Mouse (Mus musculus) urinary bladder, postnatal 10 days (tissue): ENCODE measurements around the gene Fap.

Source experiments
- DNase-seq: peaks from one replicate; pipeline ENCODE4 v3.0.0; 2022; ENCODE audit warnings: low spot score

Fap gene

DNA sequence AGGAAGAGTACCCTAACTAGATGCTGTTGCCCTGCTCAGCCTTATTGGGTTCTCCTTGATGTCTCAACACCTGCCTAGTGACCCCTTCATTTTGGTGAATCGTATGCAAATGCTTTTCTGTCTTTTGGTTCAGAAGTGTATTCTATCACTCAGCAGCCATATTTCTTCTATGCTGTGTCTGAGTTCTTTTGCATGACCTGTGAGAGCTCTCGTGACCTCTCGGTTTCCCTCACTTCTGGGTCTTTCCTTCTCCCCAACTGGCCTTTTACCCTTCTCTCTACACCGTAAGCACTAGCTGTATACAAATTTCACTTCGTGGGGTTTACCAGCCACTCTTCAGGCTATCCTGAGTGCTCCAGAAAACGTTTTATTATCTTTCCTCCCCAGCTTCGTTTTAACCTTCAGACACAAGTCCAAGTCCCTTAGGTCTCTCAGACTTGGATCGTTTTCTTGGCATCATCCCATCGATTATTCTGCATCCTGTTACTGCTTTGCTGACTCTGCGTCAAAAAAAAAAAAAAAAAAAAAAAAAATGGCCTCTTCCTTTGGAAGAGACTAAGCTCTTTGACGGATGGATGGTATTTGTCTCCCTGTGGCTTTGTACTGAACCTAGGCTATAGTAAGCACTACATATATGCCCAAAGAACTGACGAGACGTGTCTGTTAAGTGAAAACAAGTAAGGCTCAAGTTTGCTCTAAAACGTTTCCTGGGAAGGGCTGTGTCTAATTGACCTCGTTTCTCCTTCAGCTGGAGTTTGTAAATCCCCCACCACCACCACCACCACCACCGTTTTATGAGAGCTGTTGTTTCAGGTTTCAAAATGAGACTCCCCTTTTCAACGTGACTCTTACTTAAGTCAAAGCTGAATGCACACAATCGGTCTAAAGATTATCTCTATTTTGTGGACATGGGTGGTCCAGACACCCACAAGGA, 114.4 kb downstream of the Fap start:
- DNase-seq: no peak

DNA sequence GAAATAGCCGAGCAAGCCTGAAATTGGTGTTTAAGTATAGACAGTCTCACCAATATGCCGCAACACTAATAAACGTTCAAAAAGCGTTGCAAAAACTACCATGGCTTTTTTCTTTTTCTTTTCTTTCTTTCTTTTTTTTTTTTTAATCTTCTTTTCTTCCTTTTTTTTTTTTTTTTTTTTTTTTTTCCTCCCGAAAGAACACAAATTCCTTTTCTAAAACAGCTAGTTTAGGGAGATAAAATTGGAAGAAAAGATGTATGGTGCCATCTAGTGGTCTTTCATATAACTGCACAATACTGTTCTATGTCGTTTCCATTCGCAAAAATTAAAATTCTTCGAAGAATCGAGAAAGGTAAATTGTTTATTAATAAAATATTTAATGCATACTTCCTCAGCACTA, 115.8 kb downstream of the Fap start:
- DNase-seq: no peak

DNA sequence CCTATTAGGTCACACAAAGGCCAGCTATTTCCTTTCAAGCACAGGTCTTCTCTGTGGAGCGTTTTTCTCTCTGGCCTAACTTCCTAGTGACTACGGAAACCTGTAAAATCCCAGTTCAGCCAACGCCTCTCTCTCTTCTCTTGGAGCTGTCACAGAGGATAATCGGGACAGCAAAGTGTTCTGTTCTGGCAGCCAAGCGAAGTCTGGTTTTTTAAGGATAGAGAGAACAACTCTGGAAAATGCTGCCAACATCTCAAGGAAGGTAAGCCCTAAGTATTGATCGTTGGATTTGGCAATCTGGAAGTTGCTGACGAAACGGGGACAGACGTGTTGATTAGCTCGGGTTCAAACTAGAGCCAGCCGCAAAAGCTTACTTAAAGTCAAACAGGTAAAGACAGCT, 118.9 kb downstream of the Fap start:
- DNase-seq: no peak

DNA sequence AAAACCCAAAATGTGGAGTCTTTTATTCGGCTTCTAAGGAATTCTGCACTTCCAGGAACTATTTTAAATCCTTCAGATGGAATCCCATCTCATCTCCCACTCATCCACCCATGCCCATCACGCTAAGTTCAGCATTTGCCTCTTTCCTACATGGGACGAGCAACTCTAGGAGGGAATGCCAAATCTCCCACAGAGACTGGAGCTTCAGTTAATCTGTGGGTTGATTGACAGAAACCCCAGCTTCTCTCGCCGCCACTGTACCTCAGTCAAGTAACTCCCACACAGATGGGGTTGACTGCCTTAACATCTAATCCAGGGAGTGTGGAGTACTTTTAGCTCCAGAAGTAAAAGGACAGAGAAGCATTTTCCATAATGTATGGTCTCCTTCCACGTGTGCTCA, 119.8 kb downstream of the Fap start:
- DNase-seq: no peak
